Mouse (Mus musculus): Measurements from ENCODE around the gene Dclk1. TPM values are rescaled to one million over a fixed set of nuclear protein-coding genes. Genes with fewer than 3 reads are reported as not detected.
"Not testable (repeated sequence)": the region's sequence is repeated elsewhere in the genome, so short reads cannot be mapped to it uniquely, and the experiment has no call there.

The Dclk1 gene
- polyA plus RNA-seq (2014; fragmentation: Nextera tagmentation; extraction: Ambion mirVana), result 256 and 290 TPM in 2 replicates

DNA sequence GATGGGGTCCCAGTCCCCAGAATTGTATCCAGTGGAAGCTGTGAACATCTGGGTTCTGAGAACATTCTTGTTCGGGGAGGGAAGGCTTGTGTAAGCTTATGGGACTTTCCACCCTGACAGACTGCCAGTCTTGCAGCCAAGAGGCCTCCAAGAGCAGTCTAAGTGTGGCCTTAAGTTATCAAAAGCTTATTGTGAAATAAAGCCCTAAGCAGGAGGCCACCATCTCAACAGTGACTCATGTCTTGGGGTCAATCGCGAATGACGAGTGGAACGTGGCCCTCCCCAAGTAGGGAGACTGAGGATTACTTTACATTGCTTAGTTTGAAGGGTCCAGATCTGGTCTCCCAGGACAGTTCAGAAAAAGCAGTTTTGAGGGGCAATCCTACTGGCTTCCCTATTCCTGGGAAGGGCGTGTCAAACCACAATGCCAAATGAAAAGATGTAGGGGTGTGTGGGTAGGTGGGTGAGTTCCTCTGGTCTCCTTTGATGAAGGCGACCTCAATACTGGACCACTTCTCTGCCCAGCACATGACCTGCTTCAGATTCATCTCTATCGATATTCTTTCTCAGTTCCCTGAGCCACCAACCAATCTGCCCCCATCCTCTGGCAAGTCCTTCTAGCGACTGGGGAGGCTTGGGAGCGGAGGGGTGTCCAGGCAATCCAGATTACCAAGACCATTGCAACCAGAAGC, at the start of gene Dclk1:
Gene Dclk1 (plus strand): TSS at position 635 of the 692 bp plus-strand sequence.
- no peaks in the 10 kb centered on the region for H3K9me3 ChIP-seq (ENCODE audit: control insufficient read depth, low read length)
- peak within 1 kb of the TSS; percentile 93 for H3K9ac ChIP-seq
- DNase-seq (ENCODE audit: low spot score), result no peak
- H3K4me3 ChIP-seq (replicated peaks; ENCODE audit: low read length), result peak within 1 kb of the TSS; percentile 69
- ATAC-seq (ENCODE audit: low FRiP score), result no peak
- H3K27ac ChIP-seq, result peak within 1 kb of the TSS; percentile 96
- H3K36me3 ChIP-seq (replicated peaks; ENCODE audit: control insufficient read depth, insufficient read depth), result no peaks in the 10 kb centered on the region
- peaks cover 31% of the 10 kb centered on the region for H3K4me1 ChIP-seq (replicated peaks; ENCODE audit: control insufficient read depth, insufficient read depth, low read length)
- WGBS, result 36% methylated on average over 10 of the region's 10 CpGs
- H3K27me3 ChIP-seq (ENCODE audit: control insufficient read depth, insufficient read depth, low read length), result no peaks in the 10 kb centered on the region
- peak within 1 kb of the TSS; percentile 65 for H3K4me2 ChIP-seq (replicated peaks)

DNA sequence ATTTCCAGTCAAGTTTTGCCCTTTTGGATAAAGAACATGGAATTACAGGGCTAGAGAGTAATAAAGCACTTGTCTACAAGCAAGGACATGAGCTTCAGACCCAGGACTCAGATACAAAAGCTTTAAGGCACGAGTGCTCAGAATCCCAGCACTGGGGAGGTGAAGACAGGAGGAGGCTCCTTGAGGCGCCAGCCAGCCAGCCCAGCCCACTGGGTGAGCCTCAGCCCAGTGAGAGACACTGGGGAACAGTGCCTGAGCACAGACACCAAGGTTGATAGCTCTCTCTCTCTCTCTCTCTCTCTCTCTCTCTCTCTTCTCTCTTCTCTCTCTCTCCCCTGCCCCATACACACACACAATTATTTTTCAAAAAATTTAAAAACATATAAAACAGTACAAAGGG, 48.8 kb upstream of the Dclk1 start:
- Histone ChIP-seq H3K36me3 (replicated peaks; ENCODE audit: control insufficient read depth, insufficient read depth) (no peaks in the 10 kb centered on the region), H3K4me3 (replicated peaks; ENCODE audit: low read length) (no peak overlapping the region), H3K4me1 (replicated peaks; ENCODE audit: control insufficient read depth, insufficient read depth, low read length) (no peaks in the 10 kb centered on the region), H3K4me2 (replicated peaks) (no peak overlapping the region), H3K9ac (no peak overlapping the region), H3K27ac (no peak overlapping the region), H3K9me3 (ENCODE audit: control insufficient read depth, low read length) (no peaks in the 10 kb centered on the region), H3K27me3 (ENCODE audit: control insufficient read depth, insufficient read depth, low read length) (no peaks in the 10 kb centered on the region)
- ATAC-seq (ENCODE audit: low FRiP score) (no peak), DNase-seq (ENCODE audit: low spot score) (no peak)
- 58% methylated on average over 2 of the region's 2 CpGs for WGBS

DNA sequence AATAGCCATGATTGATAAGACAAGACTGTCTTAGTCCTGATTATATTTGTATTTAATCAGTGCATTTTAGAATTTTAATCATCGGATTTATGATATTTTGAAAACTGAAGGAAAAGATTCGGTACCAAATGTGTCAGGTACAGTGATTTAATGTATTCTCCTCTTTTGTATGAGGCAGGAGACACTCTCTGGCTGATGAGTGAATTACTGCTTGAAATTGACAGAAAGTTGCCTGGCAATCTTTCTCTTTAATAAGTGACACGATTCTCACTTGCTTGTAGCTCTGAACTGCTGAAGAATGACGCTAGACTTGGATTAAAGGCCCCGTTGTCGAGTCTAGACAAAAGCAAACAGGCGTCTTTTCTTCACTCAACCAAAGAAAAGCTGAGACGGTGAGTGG, 47.4 kb upstream of the Dclk1 start:
- H3K4me3 ChIP-seq (replicated peaks; ENCODE audit: low read length), result no peak overlapping the region
- no peaks in the 10 kb centered on the region for H3K27me3 ChIP-seq (ENCODE audit: control insufficient read depth, insufficient read depth, low read length)
- H3K27ac ChIP-seq, result no peak overlapping the region
- WGBS, result 61% methylated on average over 8 of the region's 8 CpGs
- H3K36me3 ChIP-seq (replicated peaks; ENCODE audit: control insufficient read depth, insufficient read depth), result no peaks in the 10 kb centered on the region
- no peaks in the 10 kb centered on the region for H3K9me3 ChIP-seq (ENCODE audit: control insufficient read depth, low read length)
- no peak for ATAC-seq (ENCODE audit: low FRiP score)
- no peak overlapping the region for H3K9ac ChIP-seq
- no peak overlapping the region for H3K4me2 ChIP-seq (replicated peaks)
- DNase-seq (ENCODE audit: low spot score), result no peak
- no peaks in the 10 kb centered on the region for H3K4me1 ChIP-seq (replicated peaks; ENCODE audit: control insufficient read depth, insufficient read depth, low read length)

DNA sequence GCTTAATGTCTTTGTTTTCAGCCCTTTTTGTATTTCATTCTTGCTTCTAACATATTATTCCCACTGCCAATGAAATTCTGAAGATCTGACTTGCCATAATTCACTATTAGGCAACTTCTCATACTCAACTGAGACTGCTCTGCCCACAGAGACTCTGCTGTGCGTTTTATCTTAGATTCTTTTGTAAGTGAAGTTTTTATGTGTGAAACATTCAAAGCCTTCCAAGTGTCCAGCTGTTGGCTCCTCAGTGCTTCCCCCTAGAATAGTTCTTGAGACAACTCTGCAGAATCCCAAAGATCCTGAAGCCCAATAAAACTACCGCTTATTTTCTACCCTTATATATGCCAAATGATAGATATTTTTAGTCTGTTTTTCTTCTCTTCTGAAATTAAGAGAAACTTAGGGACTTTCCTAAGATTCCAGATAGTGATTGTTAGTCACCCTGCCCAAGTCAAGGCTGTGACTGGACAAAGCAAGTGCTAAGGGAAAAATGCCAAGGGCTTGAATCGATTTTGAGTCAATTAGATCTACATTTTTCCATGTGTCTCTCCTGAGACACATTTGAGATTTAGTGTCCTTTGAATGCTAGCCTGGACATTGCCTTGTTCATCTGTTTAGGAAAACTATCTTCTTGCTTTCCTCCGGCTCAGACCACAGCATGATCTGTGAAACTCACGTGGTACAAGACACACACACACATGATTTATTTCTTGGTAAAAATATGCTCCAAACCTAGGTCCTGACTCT, 46.4 kb upstream of the Dclk1 start:
- no peaks in the 10 kb centered on the region for H3K9me3 ChIP-seq (ENCODE audit: control insufficient read depth, low read length)
- no peaks in the 10 kb centered on the region for H3K36me3 ChIP-seq (replicated peaks; ENCODE audit: control insufficient read depth, insufficient read depth)
- H3K4me3 ChIP-seq (replicated peaks; ENCODE audit: low read length), result no peak overlapping the region
- no peak overlapping the region for H3K4me2 ChIP-seq (replicated peaks)
- H3K27me3 ChIP-seq (ENCODE audit: control insufficient read depth, insufficient read depth, low read length), result no peaks in the 10 kb centered on the region
- ATAC-seq (ENCODE audit: low FRiP score) (no peak), DNase-seq (ENCODE audit: low spot score) (no peak)
- H3K9ac ChIP-seq, result no peak overlapping the region
- H3K27ac ChIP-seq, result no peak overlapping the region
- H3K4me1 ChIP-seq (replicated peaks; ENCODE audit: control insufficient read depth, insufficient read depth, low read length), result no peaks in the 10 kb centered on the region
- 87% methylated on average over 5 of the region's 5 CpGs for WGBS

DNA sequence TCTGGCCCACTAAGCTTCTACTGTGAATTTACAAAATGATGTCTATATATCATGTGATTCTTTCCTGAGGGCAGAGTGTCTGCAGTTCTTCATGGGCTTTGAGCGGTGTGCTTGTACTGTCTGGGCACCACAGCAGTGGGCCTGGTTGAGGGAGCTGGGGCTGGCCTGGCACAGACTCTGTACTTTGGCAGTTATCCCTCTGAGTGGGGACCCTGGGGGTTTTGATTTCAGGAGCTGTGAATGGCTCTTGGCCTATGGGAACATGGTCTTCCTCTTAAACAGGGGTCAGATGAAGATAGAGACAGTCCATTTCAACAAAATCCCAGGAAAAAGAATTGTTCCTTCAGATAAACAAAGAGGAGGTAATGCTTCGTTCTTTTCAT, 45.8 kb upstream of the Dclk1 start:
- DNase-seq (ENCODE audit: low spot score), result no peak
- no peaks in the 10 kb centered on the region for H3K27me3 ChIP-seq (ENCODE audit: control insufficient read depth, insufficient read depth, low read length)
- H3K36me3 ChIP-seq (replicated peaks; ENCODE audit: control insufficient read depth, insufficient read depth), result no peaks in the 10 kb centered on the region
- WGBS, result 89% methylated on average over 2 of the region's 2 CpGs
- H3K9ac ChIP-seq, result no peak overlapping the region
- no peak overlapping the region for H3K27ac ChIP-seq
- ATAC-seq (ENCODE audit: low FRiP score), result no peak
- no peaks in the 10 kb centered on the region for H3K9me3 ChIP-seq (ENCODE audit: control insufficient read depth, low read length)
- no peak overlapping the region for H3K4me2 ChIP-seq (replicated peaks)
- no peak overlapping the region for H3K4me3 ChIP-seq (replicated peaks; ENCODE audit: low read length)
- H3K4me1 ChIP-seq (replicated peaks; ENCODE audit: control insufficient read depth, insufficient read depth, low read length), result no peaks in the 10 kb centered on the region

DNA sequence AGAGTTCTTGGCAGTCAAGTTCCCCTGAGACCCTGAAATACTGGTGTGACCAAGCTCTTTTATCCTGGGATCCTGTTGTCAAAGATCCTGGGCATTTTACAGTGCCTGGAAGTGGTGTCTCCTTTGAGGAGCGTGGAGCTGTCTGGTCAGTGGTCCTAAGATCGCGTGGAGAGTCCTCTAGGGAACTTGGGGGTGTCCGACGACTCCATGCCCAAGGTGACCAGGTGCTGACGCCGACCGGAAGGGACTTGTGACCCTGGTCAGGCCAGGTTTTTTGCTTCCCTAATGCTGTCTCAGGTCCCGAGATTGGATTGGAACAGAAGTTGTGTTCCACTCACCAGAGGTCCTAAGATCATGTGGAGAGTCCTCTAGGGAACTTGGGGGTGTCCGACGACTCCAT, 38.5 kb upstream of the Dclk1 start:
- not testable (repeated sequence) for H3K9me3 ChIP-seq (ENCODE audit: control insufficient read depth, low read length); H3K27me3 ChIP-seq (ENCODE audit: control insufficient read depth, insufficient read depth, low read length); H3K27ac ChIP-seq; H3K36me3 ChIP-seq (replicated peaks; ENCODE audit: control insufficient read depth, insufficient read depth); H3K9ac ChIP-seq; ATAC-seq (ENCODE audit: low FRiP score); H3K4me1 ChIP-seq (replicated peaks; ENCODE audit: control insufficient read depth, insufficient read depth, low read length); H3K4me2 ChIP-seq (replicated peaks); H3K4me3 ChIP-seq (replicated peaks; ENCODE audit: low read length); DNase-seq (ENCODE audit: low spot score)
- 94% methylated on average over 11 of the region's 11 CpGs for WGBS

DNA sequence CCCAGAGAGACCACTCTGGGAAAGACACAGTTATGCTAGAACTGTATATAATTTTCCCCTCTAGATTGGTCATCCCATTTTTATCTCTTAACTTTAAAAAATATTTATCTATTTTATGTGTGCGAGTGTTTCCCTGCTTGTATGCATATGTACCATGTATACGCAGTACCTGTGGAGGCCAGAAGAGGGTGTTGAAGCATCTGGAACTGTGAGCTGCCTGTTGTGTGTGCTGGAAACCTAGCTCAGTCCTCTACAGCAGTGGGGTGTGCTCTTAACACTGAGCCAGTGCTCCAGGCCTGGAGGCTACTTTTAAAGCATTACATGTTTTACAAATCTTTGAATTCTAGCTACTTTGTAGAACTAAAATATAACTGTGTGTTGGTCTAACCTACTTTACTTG, 35.8 kb upstream of the Dclk1 start:
- H3K4me3 ChIP-seq (replicated peaks; ENCODE audit: low read length), result no peak overlapping the region
- H3K4me2 ChIP-seq (replicated peaks), result no peak overlapping the region
- no peak overlapping the region for H3K27ac ChIP-seq
- DNase-seq (ENCODE audit: low spot score), result no peak
- H3K27me3 ChIP-seq (ENCODE audit: control insufficient read depth, insufficient read depth, low read length), result no peaks in the 10 kb centered on the region
- no peak overlapping the region for H3K9ac ChIP-seq
- H3K9me3 ChIP-seq (ENCODE audit: control insufficient read depth, low read length), result no peaks in the 10 kb centered on the region
- H3K36me3 ChIP-seq (replicated peaks; ENCODE audit: control insufficient read depth, insufficient read depth), result no peaks in the 10 kb centered on the region
- WGBS, result 99% methylated on average over 2 of the region's 2 CpGs
- no peaks in the 10 kb centered on the region for H3K4me1 ChIP-seq (replicated peaks; ENCODE audit: control insufficient read depth, insufficient read depth, low read length)
- no peak for ATAC-seq (ENCODE audit: low FRiP score)

DNA sequence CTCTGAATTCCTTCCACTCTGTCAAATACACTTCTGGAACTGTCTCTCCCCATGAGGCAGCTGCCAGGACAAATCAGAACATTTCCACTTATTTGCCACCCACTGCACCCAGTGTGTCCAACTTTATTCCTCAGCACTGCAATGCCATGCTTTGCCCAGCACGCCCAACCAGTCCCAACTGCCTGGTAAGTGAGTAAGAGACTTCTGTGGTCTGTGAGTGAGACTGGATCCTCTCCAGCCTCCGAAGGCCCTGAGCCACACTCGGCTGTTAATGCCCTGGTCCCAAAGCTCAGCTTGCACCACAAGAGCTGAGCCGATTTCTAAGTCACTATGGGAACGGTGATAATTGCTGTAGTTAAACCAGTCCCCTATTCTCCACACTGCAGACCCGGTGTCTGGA, 34.5 kb upstream of the Dclk1 start:
- Histone ChIP-seq H3K4me3 (replicated peaks; ENCODE audit: low read length) (no peak overlapping the region), H3K27ac (no peak overlapping the region), H3K9me3 (ENCODE audit: control insufficient read depth, low read length) (no peaks in the 10 kb centered on the region), H3K4me1 (replicated peaks; ENCODE audit: control insufficient read depth, insufficient read depth, low read length) (no peaks in the 10 kb centered on the region), H3K4me2 (replicated peaks) (no peak overlapping the region), H3K27me3 (ENCODE audit: control insufficient read depth, insufficient read depth, low read length) (no peaks in the 10 kb centered on the region), H3K9ac (no peak overlapping the region), H3K36me3 (replicated peaks; ENCODE audit: control insufficient read depth, insufficient read depth) (no peaks in the 10 kb centered on the region)
- no peak for DNase-seq (ENCODE audit: low spot score)
- 70% methylated on average over 6 of the region's 6 CpGs for WGBS
- no peak for ATAC-seq (ENCODE audit: low FRiP score)

DNA sequence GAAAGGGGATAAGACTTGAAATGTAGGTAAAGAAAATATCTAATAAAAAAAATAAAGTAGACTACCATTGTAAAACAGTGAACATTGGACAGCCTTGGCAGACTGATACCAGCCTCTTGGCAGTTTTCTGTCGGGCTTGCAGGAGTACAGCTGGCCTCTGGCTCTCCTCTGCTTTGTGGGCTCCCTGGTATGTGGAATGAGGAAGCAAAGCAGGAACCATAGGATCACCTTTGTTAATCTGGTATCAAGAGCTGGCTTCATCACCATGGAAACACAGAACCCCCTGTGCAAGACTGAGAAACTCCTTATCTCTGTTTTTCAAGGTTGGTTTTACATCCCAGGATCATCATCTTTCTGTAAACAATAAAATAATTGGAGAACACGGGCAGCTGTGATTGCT, 29.9 kb upstream of the Dclk1 start:
- DNase-seq (ENCODE audit: low spot score) (no peak), ATAC-seq (ENCODE audit: low FRiP score) (no peak)
- Histone ChIP-seq H3K27me3 (ENCODE audit: control insufficient read depth, insufficient read depth, low read length) (no peaks in the 10 kb centered on the region), H3K4me1 (replicated peaks; ENCODE audit: control insufficient read depth, insufficient read depth, low read length) (peaks cover 4% of the 10 kb centered on the region; the same call in 1 of the 2 replicates), H3K4me2 (replicated peaks) (no peak overlapping the region), H3K9ac (no peak overlapping the region), H3K9me3 (ENCODE audit: control insufficient read depth, low read length) (no peaks in the 10 kb centered on the region), H3K27ac (no peak overlapping the region), H3K36me3 (replicated peaks; ENCODE audit: control insufficient read depth, insufficient read depth) (no peaks in the 10 kb centered on the region), H3K4me3 (replicated peaks; ENCODE audit: low read length) (no peak overlapping the region)
- 28% methylated on average over 2 of the region's 2 CpGs for WGBS

All from hindbrain, embryonic 14.5 days (tissue).